Comparison of ENCODE assay signal across 20 mouse cellular contexts in genomic region chr14:121898509-121898908, GRCm38 (mm10). TPM values are rescaled to one million over a fixed set of nuclear protein-coding genes. Genes with fewer than 3 reads are reported as not detected.
DNase-seq lines count a peak whose midpoint lies in the region; TF ChIP-seq lines count a peak whose summit lies in the region.
"Had no signal": no experiment of that assay in that cellular context is flagged by ENCODE, and none has a peak within 500 bp of the region (broad histone marks: within the 10 kb centered on the region; RNA-seq: fewer than 3 reads in every experiment).

No protein-coding gene starts in this region.

- TF ChIP-seq POLR2A in thymus, adult 2 months (IDR thresholded peaks at IDR 0.05; ENCODE audit: control insufficient read depth, extremely low read depth, insufficient read depth, low read length, poor library complexity) = no peak

- no peak for TF ChIP-seq CTCF in thymus, adult 2 months (IDR thresholded peaks at IDR 0.05; ENCODE audit: borderline replicate concordance, control insufficient read depth, extremely low read depth, insufficient read depth, low read length, poor library complexity)

- no peaks in the 10 kb centered on the region for H3K27me3 ChIP-seq in thymus, adult 2 months (ENCODE audit: control insufficient read depth, insufficient read depth, low read length)
- H3K27me3 ChIP-seq in midbrain, embryonic 10.5 days (ENCODE audit: low read depth, poor library complexity, severe bottlenecking) = no peaks in the 10 kb centered on the region
- H3K27me3 ChIP-seq: lung, embryonic 15.5 days had no signal

- H3K36me3 ChIP-seq in thymus, adult 2 months (ENCODE audit: control insufficient read depth, insufficient read depth, low read length) = no peaks in the 10 kb centered on the region
- 0 out of 2 replicates have a peak, but pooled peaks cover 8% of the 10 kb centered on the region for H3K36me3 ChIP-seq in midbrain, embryonic 10.5 days
- H3K36me3 ChIP-seq: lung, embryonic 15.5 days had no signal

- 12% methylated on average over 11 of the region's 11 CpGs for WGBS in thymus, adult 2 months
- whole genome bisulfite sequencing in midbrain, embryonic 10.5 days = 93% methylated on average over 11 of the region's 11 CpGs

- no peak overlapping the region for H3K4me3 ChIP-seq in thymus, adult 2 months (ENCODE audit: control insufficient read depth, insufficient read depth, low read length)
- H3K4me3 ChIP-seq in midbrain, embryonic 10.5 days = no peak overlapping the region
- H3K4me3 ChIP-seq: heart, embryonic 10.5 days; lung, embryonic 15.5 days; myocyte had no signal

- H3K4me1 ChIP-seq in thymus, adult 2 months (replicated peaks; ENCODE audit: control insufficient read depth, insufficient read depth, low read length) = peaks cover 28% of the 10 kb centered on the region
- H3K4me1 ChIP-seq in midbrain, embryonic 10.5 days = 0 out of 2 replicates have a peak, but pooled peaks cover 4% of the 10 kb centered on the region

- no peak for DNase-seq in thymus, adult 2 months
- no peak for DNase-seq in thymus, adult 18-20 months
- peak; percentile 36 for DNase-seq in brain, adult 2 months (ENCODE audit: low read depth, low spot score)
- peak; percentile 83 for DNase-seq in naive thymus-derived CD4-positive, alpha-beta T cell, adult 2 months (ENCODE audit: low read depth)
- DNase-seq in thymus, postnatal 4 days = peak; percentile 35
- DNase-seq in heart, adult 8-10 months (ENCODE audit: low spot score) = no peak
- no peak for DNase-seq in layer of hippocampus, postnatal 36 days
- no peak for DNase-seq in midbrain, embryonic 10.5 days (ENCODE audit: low spot score)
- DNase-seq: adrenal gland, adult 8-10 months; cerebellum, adult 18-20 months; gastrocnemius, postnatal 10 days; heart, postnatal 4 days; kidney, postnatal 10 days; layer of hippocampus, adult 9-11 months; right cerebral cortex, postnatal 14 days had no signal

- no peaks in the 10 kb centered on the region for H3K9me3 ChIP-seq in midbrain, embryonic 10.5 days (replicated peaks)
- H3K9me3 ChIP-seq: heart, embryonic 10.5 days; lung, embryonic 15.5 days had no signal

- H3K27ac ChIP-seq in thymus, adult 2 months (ENCODE audit: control insufficient read depth, insufficient read depth, low read length) = peak overlapping the region; percentile 29; the same call in 1 of the 2 replicates
- no peak overlapping the region for H3K27ac ChIP-seq in midbrain, embryonic 10.5 days (replicated peaks)
- H3K27ac ChIP-seq: heart, embryonic 10.5 days; lung, embryonic 15.5 days had no signal

RNA-seq across cellular contexts. Expression of gene Gpr18, which starts 17.1 kb away (rescaled TPM):
- polyA plus RNA-seq in thymus, adult 2 months (2012; rRNA removed) = 24.8 and 32.8 TPM in 2 replicates
- under 1 TPM in 3 of 4 experiments, not detected in 1; 0.16 to 0.23 (median 0.19) TPM for total RNA-seq in heart, adult 8-10 months (2022)
- not detected for total RNA-seq in layer of hippocampus, postnatal 36 days (2021)
- polyA plus RNA-seq in midbrain, embryonic 10.5 days (2016; fragmentation: Nextera tagmentation; extraction: Ambion mirVana) = 0.07 and 0.20 TPM in 2 replicates
- total RNA-seq: gastrocnemius, postnatal 10 days; heart, postnatal 4 days; left cerebral cortex, postnatal 14 days had no signal
- polyA plus RNA-seq: forebrain, embryonic 14.5 days; myocyte had no signal

RNA-seq across cellular contexts. Expression of gene Ubac2, which starts 20.1 kb away (rescaled TPM):
- 102 TPM in 2 replicates for polyA plus RNA-seq in thymus, adult 2 months (2012; rRNA removed)
- total RNA-seq in heart, adult 8-10 months (2022) = 10 to 100 TPM; 30.4 to 31.5 (median 30.8) TPM
- 10 to 100 TPM; 47.8 to 48.9 TPM for total RNA-seq in layer of hippocampus, postnatal 36 days (2021)
- 76.6 and 78.3 TPM in 2 replicates for polyA plus RNA-seq in midbrain, embryonic 10.5 days (2016; fragmentation: Nextera tagmentation; extraction: Ambion mirVana)

Comparison
In these comparisons a context has a peak if more than half of its experiments do, and no peak if none do; other contexts are left out.
1. DNase-seq: peak in brain, adult 2 months (single experiment), naive thymus-derived CD4-positive, alpha-beta T cell, adult 2 months (single experiment) and thymus, postnatal 4 days (single experiment); none in thymus, adult 2 months (single experiment), thymus, adult 18-20 months (0 of 2), heart, adult 8-10 months (single experiment), layer of hippocampus, postnatal 36 days (0 of 2) and midbrain, embryonic 10.5 days (single experiment).